Mouse (Mus musculus) megakaryocyte, embryonic 14.5 days (primary cell): ENCODE measurements around the gene Kcnj10.

Source experiments
- FLI1 ChIP-seq: IDR thresholded peaks from 2 replicates; pipeline ENCODE4 v1.6.1; 2012; ENCODE audit warnings: low read length, inconsistent platforms, mixed read lengths
- GATA1 ChIP-seq: IDR thresholded peaks from 3 replicates; pipeline ENCODE4 v1.6.1; 2012; ENCODE audit warnings: mixed read lengths, low read length, inconsistent platforms, borderline replicate concordance

- TF ChIP-seq GATA1 (no peak), FLI1 (no peak)
These were observed 17.1 kb upstream of the Kcnj10 start for GRCm38 (mm10) chr1:172323801-172324359.
